Mouse (Mus musculus): ENCODE data around the gene Peli1.

- TF ChIP-seq POLR2A (IDR thresholded peaks at IDR 0.05; ENCODE audit: borderline replicate concordance, extremely low read depth, insufficient read depth, insufficient read length, poor library complexity, severe bottlenecking) (no peak), CTCF (IDR thresholded peaks at IDR 0.05; ENCODE audit: borderline replicate concordance, extremely low read depth, insufficient read depth, insufficient read length) (no peak)
Measured at GRCm38 (mm10) chr11:21098457-21098856, 7.4 kb downstream of the Peli1 start.

All from brain, embryonic 14.5 days (tissue).